Mouse (Mus musculus) right cerebral cortex, postnatal 4 days (tissue): ENCODE measurements around the gene Krtap21-1.

ENCODE experiments used
- DNase-seq: peaks from one replicate; pipeline ENCODE4 v3.0.0-alpha.2; 2022

Krtap21-1 gene

DNA sequence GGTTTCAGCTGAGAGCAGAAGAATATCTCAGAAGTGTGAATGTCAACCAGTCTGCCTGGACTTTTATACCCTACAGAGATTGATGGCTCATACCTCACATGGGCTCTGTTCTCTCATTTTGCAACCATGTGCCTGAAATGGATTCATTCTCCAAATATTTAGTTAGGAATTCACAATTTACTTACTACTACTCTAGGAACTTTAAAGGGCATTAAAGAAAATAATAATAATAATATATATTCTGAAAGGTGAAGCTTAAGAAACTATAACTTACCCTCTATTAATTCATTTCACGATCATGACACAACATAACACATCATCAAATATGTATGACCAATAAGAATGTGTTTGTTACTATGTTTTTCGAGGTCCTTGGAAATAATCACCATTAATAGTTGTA is at the start of gene Krtap21-1:
TSS of gene Krtap21-1 (minus strand) at position 101 of the 400 bp plus-strand sequence.
- DNase-seq: no peak

DNA sequence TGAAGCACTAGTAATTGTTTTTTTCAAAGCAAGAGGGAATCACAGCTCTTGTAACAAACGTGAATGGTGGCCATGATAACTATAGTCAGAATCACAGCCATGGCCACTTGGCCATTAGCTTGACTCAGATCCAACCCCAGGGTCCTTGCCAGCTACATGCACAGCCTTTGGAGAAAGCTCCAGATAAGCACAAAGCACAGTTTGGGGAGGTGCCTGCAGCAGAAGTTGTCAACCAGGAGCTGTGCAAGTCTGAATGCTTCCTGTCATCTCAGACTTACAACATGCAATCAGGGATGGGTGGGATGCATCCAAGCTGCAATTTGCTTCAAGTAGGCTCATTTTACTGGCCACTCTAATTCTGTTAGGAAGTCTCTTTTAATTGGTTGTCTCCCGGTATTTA is 25.9 kb upstream of the Krtap21-1 start:
- peak; percentile 6 for DNase-seq

DNA sequence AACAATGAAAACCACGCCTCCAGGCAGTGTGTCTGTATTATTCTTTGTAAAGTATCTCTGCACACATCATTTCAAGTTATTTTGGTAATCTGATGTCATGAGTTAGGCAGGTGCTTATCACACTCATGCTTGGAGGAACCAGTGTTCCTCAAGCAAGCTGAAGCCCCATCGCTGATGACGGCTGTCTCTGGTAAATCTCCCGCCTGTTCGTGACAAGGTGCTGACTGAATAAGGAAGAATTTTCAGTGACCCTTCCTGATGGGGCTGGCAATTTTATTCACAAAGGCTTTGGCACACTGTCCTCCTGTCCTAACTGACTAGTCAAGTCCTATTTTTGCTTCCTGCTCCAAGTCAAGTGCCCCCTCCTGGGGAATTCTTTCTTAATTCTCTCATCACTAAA is 21.6 kb upstream of the Krtap21-1 start:
- no peak for DNase-seq

DNA sequence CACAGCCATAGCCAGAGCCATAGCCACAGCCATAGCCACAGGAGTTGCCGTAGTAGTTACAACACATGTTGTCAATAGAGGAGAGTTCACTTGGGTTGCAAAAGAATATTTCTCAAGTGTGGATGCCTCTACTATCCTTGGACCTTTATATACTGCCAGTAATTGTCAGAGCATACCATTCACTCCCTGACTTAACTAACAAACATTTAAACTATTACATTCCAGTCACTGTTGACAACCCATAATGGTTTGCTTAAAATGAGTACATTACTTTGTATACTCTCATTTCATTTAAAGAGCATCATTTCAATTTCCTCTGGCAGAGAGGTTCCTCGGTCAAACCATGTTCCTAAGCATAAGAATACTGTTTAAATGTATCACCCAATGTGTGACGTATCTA is 16.3 kb upstream of the Krtap21-1 start, which contains the start of gene Krtap6-2:
TSS of gene Krtap6-2 (minus strand) at position 101 of the 400 bp plus-strand sequence.
- no peak for DNase-seq

DNA sequence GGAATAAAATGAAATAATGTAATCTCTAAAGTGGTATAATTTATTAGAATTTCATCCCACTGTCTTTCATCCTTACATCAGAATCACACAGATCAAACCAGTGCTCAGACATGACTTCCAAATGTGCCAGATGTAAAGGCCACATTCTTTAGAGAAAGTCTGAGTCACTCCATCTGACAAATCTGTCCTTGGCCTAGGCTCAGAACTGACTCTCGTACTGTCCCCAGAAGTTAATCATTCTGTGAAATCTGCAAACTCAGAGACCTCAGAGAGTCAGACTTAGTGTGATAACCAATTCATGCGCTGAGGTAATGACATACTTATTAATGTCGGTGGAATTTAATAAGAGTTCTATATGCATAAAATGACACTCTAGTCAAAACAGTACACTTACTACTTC is 12.6 kb upstream of the Krtap21-1 start:
- DNase-seq: no peak

DNA sequence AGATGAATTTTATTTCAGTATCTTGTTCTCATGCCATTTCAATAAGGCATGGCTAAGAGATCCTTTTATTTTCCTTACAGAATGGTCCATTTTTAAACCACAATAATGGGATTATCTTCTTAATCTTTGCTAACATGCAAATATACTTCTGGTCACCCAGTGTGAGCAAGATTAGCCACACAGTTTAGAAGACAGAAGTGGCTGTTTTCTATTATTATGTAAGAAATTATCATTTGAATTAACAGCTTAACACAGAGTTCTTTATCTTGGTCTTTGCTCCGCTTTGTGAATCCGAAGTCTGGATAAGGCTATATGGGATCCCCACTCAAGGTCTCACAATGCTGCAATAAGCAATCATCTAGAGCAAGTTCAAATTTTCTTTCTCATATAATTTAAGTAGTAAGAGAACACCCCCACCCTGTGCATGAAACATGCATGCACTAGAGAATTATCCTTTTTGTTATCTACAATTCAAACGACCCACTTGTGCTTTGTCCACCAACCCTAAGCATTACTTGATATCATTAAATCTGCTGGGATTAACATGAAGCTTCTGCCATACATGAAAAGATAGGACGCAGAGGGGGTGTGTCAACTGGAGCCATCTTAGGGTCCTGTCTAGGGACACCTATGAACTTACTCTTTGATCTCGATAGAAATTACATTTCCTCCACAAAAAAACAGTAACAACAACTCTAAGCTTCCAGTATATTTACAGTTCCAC is 6.8 kb upstream of the Krtap21-1 start:
- no peak for DNase-seq

DNA sequence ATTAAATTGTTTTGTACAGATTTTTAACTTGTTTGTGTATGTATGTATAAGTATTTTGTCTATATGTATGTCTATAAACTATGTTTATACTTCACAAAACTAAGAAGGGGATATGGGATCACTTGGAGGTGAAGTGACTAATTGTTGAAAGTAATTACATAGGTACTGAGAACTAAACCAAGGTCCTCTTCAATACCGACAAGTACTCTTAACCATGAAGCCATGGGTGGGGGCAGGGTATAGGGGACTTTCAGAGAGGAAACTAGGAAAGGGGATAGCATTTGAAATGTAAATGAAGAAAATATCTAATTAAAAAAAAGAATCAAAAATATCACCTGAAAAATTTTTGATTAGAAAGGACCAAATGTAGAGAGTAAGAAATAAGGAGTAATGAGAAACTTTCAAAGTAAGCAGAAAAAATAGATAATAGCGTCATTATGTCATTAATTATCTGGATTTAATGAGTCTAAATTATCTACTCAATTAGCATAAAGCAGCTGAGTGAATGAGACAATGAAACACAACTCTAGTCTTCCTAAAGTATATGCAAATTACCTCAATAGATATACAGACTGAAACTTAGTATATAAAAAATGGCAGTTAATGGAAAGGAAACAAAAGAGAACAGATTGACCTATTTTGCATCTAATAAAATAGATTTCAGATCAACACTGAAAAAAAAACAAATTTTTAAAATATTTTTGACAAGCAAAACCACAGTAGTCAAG is 30.8 kb downstream of the Krtap21-1 start:
- no peak for DNase-seq
